Mouse (Mus musculus): ENCODE results near the gene Yeats4.

DNA sequence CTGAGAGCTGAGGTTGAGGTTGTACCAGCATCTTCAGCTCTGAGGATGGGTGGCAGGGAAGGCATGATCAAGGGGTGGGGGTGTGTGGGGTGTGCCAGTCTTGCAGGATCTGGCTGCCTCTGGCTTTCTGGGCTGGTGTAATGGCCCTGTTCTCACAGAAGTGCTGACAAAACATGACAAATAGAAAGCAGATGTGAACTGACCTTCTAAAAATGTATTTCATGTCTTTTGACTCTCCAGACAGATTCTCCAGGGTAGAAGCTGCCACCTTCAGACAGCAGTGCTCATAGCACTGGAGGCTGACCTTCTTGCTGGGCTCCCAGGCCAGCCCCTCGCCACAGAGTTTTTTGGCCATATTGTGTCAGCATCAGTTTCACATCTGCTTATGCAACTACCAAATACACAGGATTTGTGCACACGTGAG is 20.7 kb downstream of the Yeats4 start:
- TF ChIP-seq POLR2A (IDR thresholded peaks at IDR 0.05; ENCODE audit: control insufficient read depth, extremely low read depth, insufficient read depth, low read length, poor library complexity): no peak
- TF ChIP-seq CTCF (IDR thresholded peaks at IDR 0.05; ENCODE audit: borderline replicate concordance, control insufficient read depth, extremely low read depth, insufficient read depth, low read length, poor library complexity): no peak

Measured in thymus, adult 2 months (tissue).